Mouse (Mus musculus): ENCODE data around the gene Fam178b.

The Fam178b gene

GRCm38 (mm10) chr1:36682620-36683355, at the start of gene Fam178b:
TSS of gene Fam178b (minus strand) at chr1:36683183.
- DNase-seq (ENCODE audit: low spot score in 2 of 2): no peak

DNA sequence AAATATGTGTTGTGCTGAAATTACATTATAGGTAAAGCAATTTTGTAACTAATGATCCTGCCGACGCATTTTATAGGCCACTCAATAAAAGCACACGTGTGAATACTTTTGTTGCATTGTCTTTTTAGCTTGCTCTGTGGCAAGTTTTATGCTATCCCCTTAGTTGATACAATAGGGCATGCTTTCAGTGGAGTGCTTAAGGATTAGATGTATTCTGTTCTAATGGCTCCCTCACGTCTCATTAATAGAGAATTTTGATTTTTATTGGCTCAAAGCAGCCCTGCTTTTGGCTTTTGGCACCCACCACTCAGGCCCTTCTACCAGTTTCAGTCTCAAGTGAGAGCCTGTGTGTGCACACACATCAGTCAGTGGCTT, 41.1 kb upstream of the Fam178b start:
- no peak for DNase-seq (ENCODE audit: low spot score in 2 of 2)

GRCm38 (mm10) chr1:36723146-36724056, 40.4 kb upstream of the Fam178b start:
- no peak for DNase-seq (ENCODE audit: low spot score in 2 of 2)

DNA sequence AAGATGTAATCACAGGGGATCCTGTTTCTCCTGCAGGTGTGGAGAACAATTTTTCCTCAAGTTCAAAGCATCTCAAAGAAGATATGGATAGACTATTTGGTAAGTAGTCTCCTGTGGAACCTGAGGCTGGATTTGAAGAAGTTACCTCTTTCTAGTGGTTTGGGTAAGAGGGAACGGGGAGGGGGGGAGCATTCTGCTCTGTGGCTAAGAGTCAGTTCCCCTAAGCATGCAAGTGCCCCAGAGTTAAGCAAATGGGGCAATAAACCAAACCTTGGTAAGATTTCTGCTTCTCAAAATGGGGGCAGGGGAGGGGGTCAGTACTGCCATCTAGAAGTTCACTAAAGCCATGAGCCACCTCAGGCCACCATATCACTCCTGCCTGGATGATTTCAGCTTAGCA, 35.8 kb upstream of the Fam178b start:
- no peak for DNase-seq (ENCODE audit: low spot score in 2 of 2)

GRCm38 (mm10) chr1:36714311-36714710, 31.3 kb upstream of the Fam178b start, which contains the start of gene Actr1b:
TSS of gene Actr1b (minus strand) at chr1:36714422.
- no peak for DNase-seq (ENCODE audit: low spot score in 2 of 2)

DNA sequence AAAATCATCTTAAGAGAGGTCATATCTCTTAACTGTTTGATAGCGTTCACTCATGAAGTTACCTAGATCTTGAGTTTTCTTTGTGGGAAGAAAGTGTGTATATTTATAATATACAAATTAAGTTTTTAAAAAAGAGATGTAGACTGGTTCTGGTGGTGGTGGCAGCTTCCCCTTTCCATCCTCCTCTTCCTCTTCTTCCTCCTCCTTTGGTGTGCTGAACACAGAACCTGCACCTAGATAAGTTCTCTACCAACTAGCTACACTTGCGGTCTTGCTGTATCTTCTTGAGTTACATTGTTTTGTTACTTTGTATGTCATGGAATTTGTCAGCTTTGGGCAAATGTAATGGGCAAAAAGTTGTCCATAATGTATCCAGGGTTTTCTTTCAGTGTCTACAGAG, 28.1 kb upstream of the Fam178b start:
- no peak for DNase-seq (ENCODE audit: low spot score in 2 of 2)

DNA sequence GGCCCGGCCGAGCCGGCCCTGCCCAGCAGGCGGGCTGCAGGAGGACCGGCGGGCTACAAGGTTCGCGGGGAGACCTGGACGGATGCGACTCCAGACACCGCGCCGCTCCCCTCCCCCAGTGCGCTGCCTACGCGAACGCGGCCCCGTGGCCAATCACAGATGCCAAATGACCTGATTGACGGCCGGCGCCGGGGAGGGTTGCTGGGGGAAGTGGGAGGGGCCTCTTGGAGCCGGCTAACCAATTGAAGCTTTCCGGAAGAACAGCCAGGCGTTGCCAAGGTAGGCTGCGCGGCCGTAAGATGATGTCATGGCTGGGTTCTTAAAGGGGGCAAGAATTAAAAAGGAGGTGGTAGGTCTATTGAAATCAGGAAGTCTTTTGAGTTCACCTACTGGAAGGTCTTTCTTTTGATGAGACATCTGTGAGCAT, 26.9 kb upstream of the Fam178b start, which contains the start of gene 4933424G06Rik:
4933424G06Rik (plus strand) TSS at position 296 of the 427 bp plus-strand sequence.
- peak; percentile 98 for DNase-seq (ENCODE audit: low spot score in 2 of 2)

DNA sequence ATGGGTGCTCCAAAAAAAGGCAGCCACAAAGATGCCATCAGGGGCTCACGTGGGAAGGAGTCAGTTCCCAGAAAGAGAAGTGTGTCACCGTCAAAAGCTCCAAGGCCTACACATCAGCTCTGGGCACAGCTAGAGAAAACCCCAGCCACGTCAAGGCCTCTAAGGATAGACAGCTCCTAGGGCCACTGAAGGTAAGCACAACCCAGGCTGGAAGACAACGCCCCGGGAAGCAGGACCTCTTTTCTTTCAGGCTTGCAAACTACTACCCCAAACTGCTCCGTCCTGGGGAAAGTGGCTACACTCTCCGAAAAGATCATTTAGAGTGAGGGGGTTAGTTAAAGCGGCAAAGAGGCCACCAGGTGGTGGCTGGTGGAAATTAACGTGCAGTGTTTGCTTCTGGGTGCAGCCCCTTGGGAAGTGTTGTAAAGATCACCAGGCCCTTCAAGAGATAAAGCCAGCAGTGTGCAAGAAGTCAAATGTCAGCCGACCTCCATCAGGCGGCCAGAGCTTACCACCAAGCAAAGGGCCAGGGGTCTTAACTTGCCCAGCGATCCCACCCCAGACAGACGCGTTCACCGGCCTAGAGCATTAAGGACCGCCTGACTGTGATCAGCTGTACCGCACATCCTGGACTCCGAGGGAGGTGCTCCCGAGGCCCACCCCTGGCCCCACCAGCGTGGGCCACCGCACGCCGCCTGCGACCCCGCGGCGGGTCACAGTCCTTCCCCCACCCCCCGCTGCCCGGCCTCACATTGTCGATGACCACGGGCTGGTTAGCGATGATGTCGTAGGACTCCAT, 26.3 kb upstream of the Fam178b start:
- DNase-seq (ENCODE audit: low spot score in 2 of 2): peak in 1 of 2 experiments; percentile 41

- no peak for DNase-seq (ENCODE audit: low spot score in 2 of 2)
Measured at GRCm38 (mm10) chr1:36708626-36709025, 25.6 kb upstream of the Fam178b start.

- no peak for DNase-seq (ENCODE audit: low spot score in 2 of 2)
Measured at GRCm38 (mm10) chr1:36707797-36708196, 24.8 kb upstream of the Fam178b start.

GRCm38 (mm10) chr1:36707166-36707565, 24.2 kb upstream of the Fam178b start:
- DNase-seq (ENCODE audit: low spot score in 2 of 2): peak in 1 of 2 experiments; percentile 62

GRCm38 (mm10) chr1:36697030-36697429, 14.0 kb upstream of the Fam178b start:
- no peak for DNase-seq (ENCODE audit: low spot score in 2 of 2)

GRCm38 (mm10) chr1:36696411-36696810, 13.4 kb upstream of the Fam178b start:
- no peak for DNase-seq (ENCODE audit: low spot score in 2 of 2)

DNA sequence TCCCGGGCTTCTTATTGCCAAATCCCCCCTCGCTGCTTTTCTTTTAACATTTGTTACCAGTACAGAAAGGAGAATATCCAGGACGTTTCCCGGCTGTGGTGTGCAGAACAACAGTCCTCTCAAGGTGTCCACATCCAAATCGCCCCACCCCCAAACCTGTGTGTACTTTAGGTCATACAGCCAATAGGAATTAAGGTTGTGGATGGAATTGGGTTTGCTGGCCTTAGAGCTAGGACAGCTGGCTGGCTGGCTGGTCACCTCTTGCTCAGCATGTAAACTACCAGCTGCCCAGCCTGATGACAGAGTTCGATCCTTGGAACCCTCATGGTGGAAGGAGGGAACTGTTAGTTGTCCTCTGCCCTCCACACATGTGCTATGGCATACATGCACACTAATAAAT, 11.9 kb upstream of the Fam178b start:
- no peak for DNase-seq (ENCODE audit: low spot score in 2 of 2)

GRCm38 (mm10) chr1:36691271-36692155, 8.5 kb upstream of the Fam178b start, which contains the start of gene Cox5b:
TSS of gene Cox5b (plus strand) at chr1:36691449.
- peak; percentile 94 to 96 for DNase-seq (ENCODE audit: low spot score in 2 of 2)

DNA sequence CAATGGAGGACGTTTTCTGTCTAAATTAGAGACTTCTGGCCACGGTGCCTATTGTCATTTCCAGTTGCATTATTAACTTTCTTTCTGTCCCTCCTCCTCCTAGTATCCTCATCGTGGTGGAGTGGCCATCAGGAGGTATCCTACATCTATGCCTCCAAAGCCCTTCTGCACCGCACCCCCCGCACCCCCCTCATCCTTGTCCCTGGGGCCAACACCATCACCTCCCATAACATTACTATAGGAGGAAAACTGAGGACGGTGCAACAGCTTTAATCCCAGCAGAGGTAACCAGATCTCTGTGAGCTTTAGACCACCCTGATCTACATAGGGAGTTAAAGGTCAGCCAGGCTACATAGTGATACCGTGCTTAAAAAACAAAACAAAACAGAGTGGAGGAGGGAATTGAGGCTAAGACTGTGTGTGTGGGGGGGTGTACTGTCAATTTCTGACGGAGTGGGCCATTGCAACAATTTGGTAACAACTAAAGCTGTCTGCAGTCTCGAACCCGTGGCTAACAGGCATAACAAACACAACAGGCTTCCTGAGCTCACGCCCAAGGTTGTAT, 7.8 kb upstream of the Fam178b start:
- no peak for DNase-seq (ENCODE audit: low spot score in 2 of 2)

- peak; percentile 67 to 75 for DNase-seq (ENCODE audit: low spot score in 2 of 2)
Measured at GRCm38 (mm10) chr1:36683810-36684467, 956 bp upstream of the Fam178b start.

- no peak for DNase-seq (ENCODE audit: low spot score in 2 of 2)
Measured at GRCm38 (mm10) chr1:36680893-36681292, 2.1 kb downstream of the Fam178b start.

DNA sequence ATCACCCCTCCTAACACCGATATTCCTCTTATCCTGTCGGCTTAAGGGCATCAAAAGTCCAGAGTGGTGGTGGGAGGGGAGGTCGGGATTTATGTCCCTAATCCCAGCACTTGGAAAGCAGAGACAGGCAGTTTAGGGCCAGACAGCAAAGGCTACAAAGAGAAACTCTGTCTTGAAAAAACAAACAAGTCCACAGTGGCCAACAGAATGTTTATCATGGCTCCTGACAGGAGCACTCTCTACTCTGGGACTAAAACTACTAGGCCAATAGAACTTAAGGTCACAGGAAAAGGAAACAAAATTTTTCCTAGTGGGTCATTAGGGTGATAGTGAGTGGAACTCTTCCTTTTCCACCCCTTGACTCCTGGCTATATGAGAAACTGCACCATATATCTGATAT, 8.0 kb downstream of the Fam178b start:
- DNase-seq (ENCODE audit: low spot score in 2 of 2): no peak
